Mouse (Mus musculus) testis, postnatal 10 days (tissue): ENCODE results near the gene Cabp7.
"Not testable (repeated sequence)": the region's sequence is repeated elsewhere in the genome, so short reads cannot be mapped to it uniquely, and the experiment has no call there.

ENCODE experiments used
- DNase-seq: peaks from one replicate; pipeline ENCODE4 v3.0.0; 2021; ENCODE audit warnings: low spot score

The Cabp7 gene

GRCm38 (mm10) chr11:4747285-4747684 is 707 bp upstream of the Cabp7 start:
- no peak for DNase-seq

GRCm38 (mm10) chr11:4745969-4746368 is 609 bp downstream of the Cabp7 start:
- DNase-seq = no peak

- DNase-seq = no peak
These were observed 1.9 kb downstream of the Cabp7 start for GRCm38 (mm10) chr11:4744691-4745090.

- no peak for DNase-seq
These were observed 5.8 kb downstream of the Cabp7 start for GRCm38 (mm10) chr11:4740785-4741184.

- no peak for DNase-seq
These were observed 7.9 kb downstream of the Cabp7 start for GRCm38 (mm10) chr11:4738719-4739118.

GRCm38 (mm10) chr11:4737682-4738081 is 8.9 kb downstream of the Cabp7 start:
- DNase-seq = no peak

GRCm38 (mm10) chr11:4736355-4736754 is 10.2 kb downstream of the Cabp7 start:
- DNase-seq = no peak

GRCm38 (mm10) chr11:4734179-4734578 is 12.4 kb downstream of the Cabp7 start:
- no peak for DNase-seq

- DNase-seq = no peak
These were observed 14.8 kb downstream of the Cabp7 start for GRCm38 (mm10) chr11:4731781-4732180.

- DNase-seq = no peak
These were observed 15.7 kb downstream of the Cabp7 start for GRCm38 (mm10) chr11:4730913-4731312.

- no peak for DNase-seq
These were observed 16.5 kb downstream of the Cabp7 start for GRCm38 (mm10) chr11:4730096-4730495.

GRCm38 (mm10) chr11:4729603-4730002 is 17.0 kb downstream of the Cabp7 start:
- peak; percentile 81 for DNase-seq

GRCm38 (mm10) chr11:4721728-4722127 is 24.9 kb downstream of the Cabp7 start:
- DNase-seq = no peak

- DNase-seq = no peak
These were observed 25.5 kb downstream of the Cabp7 start for GRCm38 (mm10) chr11:4720900-4721580.

GRCm38 (mm10) chr11:4720393-4720792 is 26.2 kb downstream of the Cabp7 start:
- DNase-seq = no peak

GRCm38 (mm10) chr11:4719961-4720360 is 26.6 kb downstream of the Cabp7 start:
- DNase-seq = no peak

GRCm38 (mm10) chr11:4718548-4718947 is 28.0 kb downstream of the Cabp7 start:
- peak; percentile 48 for DNase-seq

GRCm38 (mm10) chr11:4716530-4717236 is 29.9 kb downstream of the Cabp7 start:
- no peak for DNase-seq

GRCm38 (mm10) chr11:4715596-4715995 is 31.0 kb downstream of the Cabp7 start:
- DNase-seq = no peak

- no peak for DNase-seq
These were observed 31.9 kb downstream of the Cabp7 start for GRCm38 (mm10) chr11:4714727-4715126.

- DNase-seq = no peak
These were observed 33.8 kb downstream of the Cabp7 start for GRCm38 (mm10) chr11:4712822-4713221.

- not testable (repeated sequence) for DNase-seq
These were observed 36.4 kb downstream of the Cabp7 start for GRCm38 (mm10) chr11:4710188-4710587.

- no peak for DNase-seq
These were observed 41.4 kb downstream of the Cabp7 start for GRCm38 (mm10) chr11:4705178-4705577.
